Mouse (Mus musculus): ENCODE measurements around the gene Ttc30a1.

DNA sequence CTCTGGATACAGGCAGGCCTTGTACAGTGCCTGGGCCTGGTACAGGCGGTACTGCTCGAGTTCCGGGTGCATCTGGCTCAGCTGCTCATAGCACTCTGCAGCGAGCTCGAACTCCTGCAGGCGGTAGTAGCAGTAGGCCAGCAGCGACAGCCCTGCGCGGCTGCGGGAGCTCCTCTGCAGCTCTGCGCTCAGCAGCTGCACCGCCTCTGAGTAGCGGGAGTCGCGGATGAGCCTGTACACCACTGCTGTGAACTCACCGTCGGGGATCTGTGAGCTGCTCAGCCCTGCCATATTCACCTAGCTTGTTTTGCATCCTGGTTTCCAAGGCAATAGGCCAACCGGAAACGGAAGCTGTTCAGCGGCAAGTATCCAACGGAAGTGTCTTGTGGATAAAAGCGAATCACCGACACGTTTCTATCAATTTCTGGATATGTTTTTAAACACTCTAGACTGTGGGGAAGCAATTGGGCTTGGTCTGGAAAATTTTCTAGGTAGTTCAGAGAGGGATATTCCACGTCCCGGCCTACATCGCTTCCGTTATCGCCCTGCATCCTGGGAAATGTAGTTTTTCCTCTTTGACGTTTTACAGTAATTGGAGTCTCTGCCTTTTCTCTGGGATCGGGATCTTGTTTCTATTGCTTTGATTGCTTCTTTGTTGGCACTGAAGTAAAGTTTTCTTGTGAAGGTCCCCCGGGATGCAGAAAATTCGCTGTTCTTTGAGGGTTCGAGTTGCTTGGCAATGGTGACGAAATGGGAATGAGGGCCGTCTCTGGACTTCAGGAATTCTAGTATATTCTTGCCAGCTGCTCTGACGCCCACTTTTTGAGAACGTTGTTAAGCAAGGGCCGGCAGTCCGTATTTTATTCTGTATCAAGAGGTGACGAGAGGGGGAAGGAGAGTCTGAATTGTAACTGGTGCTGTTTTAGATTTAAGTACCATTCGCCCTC, 43.4 kb downstream of the Ttc30a1 start, which contains the start of gene Ttc30b:
- TF ChIP-seq CTCF (IDR thresholded peaks at IDR 0.05; ENCODE audit: low read depth) (no peak), EP300 (IDR thresholded peaks at IDR 0.05; ENCODE audit: low read depth) (no peak)

All from liver, embryonic 14.5 days (tissue).